Mouse (Mus musculus): Measurements from ENCODE around the gene Retn.

- TF ChIP-seq CTCF (IDR thresholded peaks at IDR 0.05; ENCODE audit: low read depth, low read length) (no peak), GATA1 (IDR thresholded peaks at IDR 0.05; ENCODE audit: borderline replicate concordance, low read length) (no peak), TAL1 (conservative IDR thresholded peaks at IDR 0.05; ENCODE audit: low read depth, low read length) (no peak), POLR2AphosphoS5 (IDR thresholded peaks at IDR 0.05; ENCODE audit: insufficient replicate concordance, low read depth, low read length) (no peak)
Observed at GRCm38 (mm10) chr8:3690774-3691173, 35.2 kb downstream of the Retn start.

All from G1E (cell line).